Mouse (Mus musculus): ENCODE measurements at regions not wholly inside any gene's neighbourhood (a gene's known extent, or its start where the extent isn't known, plus 50 kb on each side); places are given as distances from the start of the nearest gene placed in this dataset.

GRCm38 (mm10) chr2:27595251-27595650 is 80.3 kb downstream of the Wdr5 start:
- no peak for TF ChIP-seq CTCF (IDR thresholded peaks at IDR 0.05; ENCODE audit: control insufficient read depth, insufficient read depth, insufficient replicate concordance, low read depth, low read length)
- TF ChIP-seq POLR2A (IDR thresholded peaks at IDR 0.05; ENCODE audit: control insufficient read depth, low read depth, low read length): no peak
